In the genomic region with DNA sequence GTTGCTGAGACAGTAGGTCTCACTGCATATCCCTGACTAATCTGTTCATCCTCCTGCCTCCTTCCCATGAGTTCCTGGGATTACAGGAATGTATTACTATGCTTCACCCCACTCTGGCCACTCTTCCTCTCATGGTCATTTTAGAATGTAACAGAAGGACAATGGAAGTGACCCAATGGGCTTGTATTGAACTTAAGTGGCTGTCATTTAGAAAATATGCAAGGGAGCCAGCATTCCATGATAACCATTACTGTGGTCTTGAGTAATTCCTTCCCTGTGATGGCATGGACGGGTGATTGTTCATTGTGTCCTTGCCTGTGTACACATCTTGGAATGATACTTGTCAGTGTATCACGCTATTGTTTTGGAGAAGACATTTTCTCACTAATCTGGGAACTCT, we compare ENCODE assay signal across 23 mouse cellular contexts.
A peak's percentile ranks its signal among the peaks of the same experiment; 100 is the strongest.
DNase-seq lines count a peak whose midpoint lies in the region; ATAC-seq and TF ChIP-seq lines count a peak whose summit lies in the region.
"Had no signal": no experiment of that assay in that cellular context is flagged by ENCODE, and none has a peak within 500 bp of the region (broad histone marks: within the 10 kb centered on the region; RNA-seq: fewer than 3 reads in every experiment).

No protein-coding gene starts in this region.

- no peak overlapping the region for H3ac ChIP-seq in myocyte (ENCODE audit: control insufficient read depth, insufficient read length)

- no peak overlapping the region for H3K4me2 ChIP-seq in lung, postnatal 0 days (replicated peaks; ENCODE audit: low read depth, low read length)
- H3K4me2 ChIP-seq in myocyte (ENCODE audit: low read depth): peak overlapping the region; percentile 21
- H3K4me2 ChIP-seq: heart, embryonic 11.5 days; hindbrain, embryonic 12.5 days; hindbrain, embryonic 15.5 days had no signal

- peak; percentile 25 for DNase-seq in lung, postnatal 0 days (ENCODE audit: low spot score)
- no peak for DNase-seq in lung, adult 2 months
- DNase-seq in Muller cell, postnatal 12 days (ENCODE audit: inconsistent ontology term): peak; percentile 91
- no peak for DNase-seq in spleen, adult 18-20 months
- DNase-seq: adrenal gland, postnatal 10 days; cerebellum, adult 11-12 months; cerebellum, adult 8-10 months; cerebellum, postnatal 10 days; cerebellum, postnatal 36 days; forebrain, postnatal 0 days; gastrocnemius, adult 2 months; gastrocnemius, postnatal 14 days; heart, adult 11 months had no signal

- TF ChIP-seq POLR2A in lung, adult 2 months (IDR thresholded peaks at IDR 0.05; ENCODE audit: borderline replicate concordance, extremely low read depth, low read depth, low read length): no peak
- no peak for TF ChIP-seq POLR2A in myocyte (IDR thresholded peaks at IDR 0.05; ENCODE audit: insufficient read length, low read depth)

- H3K9ac ChIP-seq in lung, postnatal 0 days (replicated peaks; ENCODE audit: low read depth): no peak overlapping the region
- H3K9ac ChIP-seq: forebrain, postnatal 0 days; hindbrain, embryonic 12.5 days; hindbrain, embryonic 15.5 days had no signal

- H3K4me1 ChIP-seq in lung, postnatal 0 days (ENCODE audit: insufficient read depth, low read depth, low read length): no peaks in the 10 kb centered on the region
- H3K4me1 ChIP-seq in lung, adult 2 months (ENCODE audit: control insufficient read depth, insufficient read depth, low read length): no peaks in the 10 kb centered on the region; the same call in 1 of the 2 replicates
- H3K4me1 ChIP-seq: hindbrain, embryonic 12.5 days; hindbrain, embryonic 15.5 days had no signal

- no peak for TF ChIP-seq CTCF in lung, postnatal 0 days (IDR thresholded peaks at IDR 0.05)
- no peak for TF ChIP-seq CTCF in lung, adult 2 months (IDR thresholded peaks at IDR 0.05; ENCODE audit: insufficient read depth, low read length)

- TF ChIP-seq EP300 in lung, postnatal 0 days (IDR thresholded peaks at IDR 0.05): no peak

- no peaks in the 10 kb centered on the region for H3K27me3 ChIP-seq in lung, postnatal 0 days (replicated peaks; ENCODE audit: insufficient read depth, low read length)
- no peaks in the 10 kb centered on the region for H3K27me3 ChIP-seq in myocyte (ENCODE audit: control insufficient read depth, insufficient read depth, insufficient read length)
- H3K27me3 ChIP-seq: CH12.LX; hindbrain, embryonic 12.5 days; hindbrain, embryonic 15.5 days had no signal

- no peak overlapping the region for H3K4me3 ChIP-seq in lung, postnatal 0 days (ENCODE audit: low read depth, low read length)
- H3K4me3 ChIP-seq in lung, adult 2 months (replicated peaks; ENCODE audit: extremely low read depth, low read depth, low read length): no peak overlapping the region
- no peak overlapping the region for H3K4me3 ChIP-seq in myocyte
- H3K4me3 ChIP-seq: gastrocnemius, adult 2 months; hindbrain, embryonic 12.5 days; hindbrain, embryonic 15.5 days had no signal

- H3K27ac ChIP-seq in lung, postnatal 0 days (ENCODE audit: low read length): no peak overlapping the region
- H3K27ac ChIP-seq: gastrocnemius, adult 2 months; hindbrain, embryonic 12.5 days; hindbrain, embryonic 15.5 days had no signal

- no peaks in the 10 kb centered on the region for H3K79me2 ChIP-seq in myocyte (ENCODE audit: control insufficient read depth, insufficient read depth)

- no peaks in the 10 kb centered on the region for H3K9me3 ChIP-seq in lung, postnatal 0 days (ENCODE audit: low read length)
- H3K9me3 ChIP-seq: hindbrain, embryonic 12.5 days; hindbrain, embryonic 15.5 days had no signal

- no peaks in the 10 kb centered on the region for H3K36me3 ChIP-seq in lung, postnatal 0 days (ENCODE audit: insufficient read depth, low read length)
- H3K36me3 ChIP-seq in myocyte (ENCODE audit: control insufficient read depth, insufficient read depth): no peaks in the 10 kb centered on the region
- H3K36me3 ChIP-seq: G1E; hindbrain, embryonic 12.5 days; hindbrain, embryonic 15.5 days had no signal

- WGBS in lung, postnatal 0 days: 44% methylated on average over 2 of the region's 2 CpGs
- 42% methylated on average over 2 of the region's 2 CpGs for WGBS in lung, adult 2 months

- ATAC-seq in lung, postnatal 0 days: no peak; the same call in 1 of the 2 replicates
- no peak for ATAC-seq in cerebellum, adult (ENCODE audit: insufficient number of reproducible peaks, low FRiP score, low TSS enrichment)
- ATAC-seq: activated CD4-positive, CD25-positive, alpha-beta regulatory T cell, adult 4 months; forebrain, embryonic 14.5 days; forebrain, postnatal 0 days; intestine, postnatal 0 days had no signal

TF ChIP-seq in myocyte, 11 proteins besides CTCF, POLR2A, EP300 and RAD21:
- TF ChIP-seq TCF12 (IDR thresholded peaks at IDR 0.05; ENCODE audit: insufficient read depth, poor library complexity, severe bottlenecking) (no peak), CEBPB (IDR thresholded peaks at IDR 0.05; ENCODE audit: insufficient read depth, poor library complexity, severe bottlenecking) (0 out of 2 replicates have a peak, but pooled peaks have one; percentile 25)
TF ChIP-seq in myocyte: peak in this region for 1.

Comparison
In these comparisons a context has a peak if more than half of its experiments do, and no peak if none do; other contexts are left out.
1. DNase-seq: peak in lung, postnatal 0 days (single experiment) and Muller cell, postnatal 12 days (single experiment); none in lung, adult 2 months (single experiment) and spleen, adult 18-20 months (0 of 2).